Mouse (Mus musculus) hindbrain, embryonic 11.5 days (tissue): ENCODE results near the gene Arsj. TPM values are rescaled to one million over a fixed set of nuclear protein-coding genes. Genes with fewer than 3 reads are reported as not detected.
A peak's percentile ranks its signal among the peaks of the same experiment; 100 is the strongest.

Source experiments
- ATAC-seq: fragments of 200-750 bp; cut with Nextera tagmentation; 2 replicates; pipeline ENCODE4 v1.8.0; 2017; ENCODE audit warnings: mild to moderate bottlenecking, moderate TSS enrichment, moderate library complexity; ENCODE audit not compliant: low FRiP score
- DNase-seq: peaks from one replicate; pipeline ENCODE4 v3.0.0-alpha.2; 2015; ENCODE audit warnings: low spot score
- H3K27ac ChIP-seq: fragments of 300-500 bp; sonication (generic); 2 replicates; pipeline ENCODE4 v1.5.1; 2014; ENCODE audit warnings: mild to moderate bottlenecking, low read depth, low read length
- H3K27me3 ChIP-seq: fragments of 300-500 bp; sonication (generic); 2 replicates; pipeline ENCODE4 v1.6.1; 2014; ENCODE audit warnings: mild to moderate bottlenecking, low read length, moderate library complexity, mixed read lengths; ENCODE audit not compliant: control insufficient read depth, insufficient read depth
- H3K36me3 ChIP-seq: fragments of 300-500 bp; sonication (generic); 2 replicates; pipeline ENCODE4 v1.6.1; 2014; ENCODE audit warnings: mild to moderate bottlenecking, low read length, moderate library complexity, mixed read lengths; ENCODE audit not compliant: control insufficient read depth, insufficient read depth
- H3K4me1 ChIP-seq: fragments of 300-500 bp; sonication (generic); replicated peaks from 2 replicates; pipeline ENCODE4 v1.6.1; 2014; ENCODE audit warnings: low read length, mixed read lengths; ENCODE audit not compliant: control insufficient read depth, insufficient read depth
- H3K4me2 ChIP-seq: fragments of 300-500 bp; sonication (generic); replicated peaks from 2 replicates; pipeline ENCODE4 v1.6.1; 2014; ENCODE audit warnings: mild to moderate bottlenecking, low read depth, low read length
- H3K4me3 ChIP-seq: fragments of 300-500 bp; sonication (generic); 2 replicates; pipeline ENCODE4 v1.5.1; 2014; ENCODE audit warnings: low read depth, low read length
- H3K9ac ChIP-seq: fragments of 300-500 bp; sonication (generic); 2 replicates; pipeline ENCODE4 v1.6.1; 2014; ENCODE audit warnings: low read depth, low read length
- H3K9me3 ChIP-seq: fragments of 300-500 bp; sonication (generic); 2 replicates; pipeline ENCODE4 v1.6.1; 2016; ENCODE audit warnings: low read length; ENCODE audit not compliant: control insufficient read depth
- WGBS: fragments of 180-500 bp; shearing (Covaris S2); extraction: QIAGEN DNeasy Blood & Tissue Kit; methylation state at CpG from one replicate; pipeline ENCODE4 v1.1.7; 2014; 5-methylcytosine and 5-hydroxymethylcytosine counted together
- polyA plus RNA-seq: library from polyadenylated mRNA; unstranded; fragments of >200 nt; fragmentation: Nextera tagmentation; extraction: Ambion mirVana; gene quantifications from 2 replicates; pipeline ENCODE4 v1.2.1, GENCODE M21; 2014

The Arsj gene
- polyA plus RNA-seq, 1 experiment from 2014 or later, result 1.3 TPM

GRCm38 (mm10) chr3:126384657-126385438, 21.4 kb downstream of the Arsj start:
- 84% methylated on average over 14 of the region's 14 CpGs for WGBS
- no peak for DNase-seq

GRCm38 (mm10) chr3:126397451-126397850, 34.0 kb downstream of the Arsj start:
- no peak overlapping the region for H3K4me3 ChIP-seq
- no peaks in the 10 kb centered on the region for H3K27me3 ChIP-seq
- no peaks in the 10 kb centered on the region for H3K4me1 ChIP-seq
- no peak overlapping the region for H3K4me2 ChIP-seq
- DNase-seq (no peak), ATAC-seq (no peak)
- no peak overlapping the region for H3K27ac ChIP-seq
- H3K36me3 ChIP-seq, result no peaks in the 10 kb centered on the region
- WGBS, result 82% methylated on average over 2 of the region's 2 CpGs
- H3K9me3 ChIP-seq, result no peaks in the 10 kb centered on the region
- H3K9ac ChIP-seq, result no peak overlapping the region

More at GRCm38 (mm10) chr3:126384657-126385438, 21.4 kb downstream of the Arsj start:
- H3K4me2 ChIP-seq, result no peak overlapping the region
- H3K4me1 ChIP-seq, result no peaks in the 10 kb centered on the region
- H3K27ac ChIP-seq, result no peak overlapping the region
- no peaks in the 10 kb centered on the region for H3K36me3 ChIP-seq
- H3K9me3 ChIP-seq, result no peaks in the 10 kb centered on the region
- H3K4me3 ChIP-seq, result no peak overlapping the region
- ATAC-seq, result no peak
- H3K27me3 ChIP-seq, result no peaks in the 10 kb centered on the region
- H3K9ac ChIP-seq, result no peak overlapping the region

GRCm38 (mm10) chr3:126397985-126398630, 34.6 kb downstream of the Arsj start:
- no peaks in the 10 kb centered on the region for H3K9me3 ChIP-seq
- WGBS, result 79% methylated on average over 7 of the region's 7 CpGs
- no peaks in the 10 kb centered on the region for H3K27me3 ChIP-seq
- H3K4me1 ChIP-seq, result no peaks in the 10 kb centered on the region
- no peak overlapping the region for H3K4me3 ChIP-seq
- DNase-seq (no peak), ATAC-seq (no peak)
- H3K4me2 ChIP-seq, result no peak overlapping the region
- H3K9ac ChIP-seq, result no peak overlapping the region
- no peak overlapping the region for H3K27ac ChIP-seq
- no peaks in the 10 kb centered on the region for H3K36me3 ChIP-seq

GRCm38 (mm10) chr3:126400726-126401125, 37.2 kb downstream of the Arsj start:
- Histone ChIP-seq H3K4me2 (no peak overlapping the region), H3K36me3 (no peaks in the 10 kb centered on the region), H3K27me3 (no peaks in the 10 kb centered on the region), H3K9me3 (no peaks in the 10 kb centered on the region), H3K27ac (no peak overlapping the region), H3K4me1 (no peaks in the 10 kb centered on the region), H3K9ac (no peak overlapping the region), H3K4me3 (no peak overlapping the region)
- DNase-seq (no peak), ATAC-seq (no peak)
- 87% methylated on average over 4 of the region's 4 CpGs for WGBS

- H3K9me3 ChIP-seq, result no peaks in the 10 kb centered on the region
- WGBS, result 32% methylated on average over 3 of the region's 3 CpGs
- no peaks in the 10 kb centered on the region for H3K36me3 ChIP-seq
- no peak overlapping the region for H3K4me3 ChIP-seq
- DNase-seq, result peak; percentile 86
- no peak overlapping the region for H3K27ac ChIP-seq
- no peak overlapping the region for H3K4me2 ChIP-seq
- peak; percentile 81 for ATAC-seq
- no peaks in the 10 kb centered on the region for H3K4me1 ChIP-seq
- no peaks in the 10 kb centered on the region for H3K27me3 ChIP-seq
- H3K9ac ChIP-seq, result no peak overlapping the region
These were observed 39.4 kb downstream of the Arsj start for GRCm38 (mm10) chr3:126402836-126403235.

- H3K27ac ChIP-seq, result no peak overlapping the region
- no peaks in the 10 kb centered on the region for H3K36me3 ChIP-seq
- 83% methylated on average over 2 of the region's 2 CpGs for WGBS
- no peak for DNase-seq
- no peak overlapping the region for H3K9ac ChIP-seq
- no peaks in the 10 kb centered on the region for H3K4me1 ChIP-seq
- no peak overlapping the region for H3K4me3 ChIP-seq
- no peak overlapping the region for H3K4me2 ChIP-seq
- no peaks in the 10 kb centered on the region for H3K9me3 ChIP-seq
- no peaks in the 10 kb centered on the region for H3K27me3 ChIP-seq
- ATAC-seq, result no peak
These were observed 40.7 kb downstream of the Arsj start for GRCm38 (mm10) chr3:126404199-126404598.

GRCm38 (mm10) chr3:126430524-126431064, 67.1 kb downstream of the Arsj start:
- H3K4me1 ChIP-seq, result no peaks in the 10 kb centered on the region
- DNase-seq (no peak), ATAC-seq (no peak)
- H3K27ac ChIP-seq, result no peak overlapping the region
- H3K36me3 ChIP-seq, result no peaks in the 10 kb centered on the region
- WGBS, result 92% methylated on average over 3 of the region's 3 CpGs
- no peaks in the 10 kb centered on the region for H3K27me3 ChIP-seq
- H3K4me2 ChIP-seq, result no peak overlapping the region
- no peak overlapping the region for H3K4me3 ChIP-seq
- no peaks in the 10 kb centered on the region for H3K9me3 ChIP-seq
- no peak overlapping the region for H3K9ac ChIP-seq

GRCm38 (mm10) chr3:126439331-126439730, 75.8 kb downstream of the Arsj start:
- no peak for DNase-seq
- Histone ChIP-seq H3K27ac (no peak overlapping the region), H3K4me1 (no peaks in the 10 kb centered on the region), H3K27me3 (no peaks in the 10 kb centered on the region), H3K4me3 (no peak overlapping the region), H3K9ac (no peak overlapping the region), H3K9me3 (no peaks in the 10 kb centered on the region), H3K4me2 (no peak overlapping the region), H3K36me3 (no peaks in the 10 kb centered on the region)
- ATAC-seq, result no peak
- 84% methylated on average over 6 of the region's 6 CpGs for WGBS

- no peaks in the 10 kb centered on the region for H3K36me3 ChIP-seq
- ATAC-seq (no peak), DNase-seq (no peak)
- no peaks in the 10 kb centered on the region for H3K4me1 ChIP-seq
- H3K27ac ChIP-seq, result no peak overlapping the region
- WGBS, result 63% methylated on average over 6 of the region's 6 CpGs
- no peaks in the 10 kb centered on the region for H3K27me3 ChIP-seq
- H3K4me2 ChIP-seq, result no peak overlapping the region
- H3K4me3 ChIP-seq, result no peak overlapping the region
- no peaks in the 10 kb centered on the region for H3K9me3 ChIP-seq
- no peak overlapping the region for H3K9ac ChIP-seq
These were observed 85.6 kb downstream of the Arsj start for GRCm38 (mm10) chr3:126449058-126449457.
